Comparison of ENCODE assay signal across 8 mouse cellular contexts in the genomic region with DNA sequence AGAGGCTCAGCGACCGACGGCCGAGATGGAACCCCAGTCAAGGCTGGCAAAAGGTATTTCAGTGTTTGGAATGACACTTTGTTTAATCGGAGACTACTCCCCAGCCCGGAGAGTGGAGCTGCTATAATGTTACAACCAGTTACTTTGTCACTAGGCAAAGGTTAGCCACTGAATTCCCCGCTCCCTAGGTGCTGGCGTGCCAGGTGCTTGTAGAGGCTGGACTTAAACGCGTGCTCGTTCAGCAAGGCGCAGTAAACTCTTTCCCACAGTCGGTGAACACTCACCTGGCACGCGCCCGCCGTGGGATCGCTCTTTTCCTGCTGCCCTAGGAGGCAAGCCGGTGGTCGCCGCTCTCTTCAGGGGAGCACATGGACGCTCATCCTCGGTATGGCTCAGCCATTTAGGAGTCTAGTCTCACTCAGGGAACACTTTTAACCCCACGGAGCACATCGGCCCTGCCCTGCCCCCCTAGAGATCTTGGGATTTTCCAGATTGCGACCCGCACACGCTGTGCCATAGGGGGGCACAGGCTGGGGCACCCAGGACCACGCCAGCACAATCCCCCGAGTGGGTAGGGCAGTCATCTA. TPM values are rescaled to one million over a fixed set of nuclear protein-coding genes. Genes with fewer than 3 reads are reported as not detected.
A peak's percentile ranks its signal among the peaks of the same experiment; 100 is the strongest.
DNase-seq lines count a peak whose midpoint lies in the region; ATAC-seq and TF ChIP-seq lines count a peak whose summit lies in the region.

No protein-coding gene starts in this region.

- H3K27me3 ChIP-seq in embryonic facial prominence, embryonic 12.5 days = no peaks in the 10 kb centered on the region
- H3K27me3 ChIP-seq in intestine, embryonic 16.5 days (replicated peaks; ENCODE audit: control insufficient read depth, insufficient read depth, low read length) = no peaks in the 10 kb centered on the region
- peaks cover 16% of the 10 kb centered on the region; the same call in 1 of the 2 replicates for H3K27me3 ChIP-seq in midbrain, embryonic 12.5 days

- no peak for TF ChIP-seq CTCF in left cerebral cortex, adult 2 months (IDR thresholded peaks at IDR 0.05)

- peak; percentile 42; the same call in 1 of the 2 replicates for ATAC-seq in embryonic facial prominence, embryonic 12.5 days (ENCODE audit: insufficient number of reproducible peaks, insufficient read depth, low FRiP score, low TSS enrichment)
- peak; percentile 19 for ATAC-seq in intestine, embryonic 16.5 days
- ATAC-seq in midbrain, embryonic 12.5 days (ENCODE audit: low FRiP score, low read depth) = no peak; the same call in 1 of the 2 replicates

- peak overlapping the region; percentile 61 for H3K9ac ChIP-seq in embryonic facial prominence, embryonic 12.5 days
- H3K9ac ChIP-seq in intestine, embryonic 16.5 days (ENCODE audit: low read depth, low read length) = peak overlapping the region; percentile 77
- peak overlapping the region; percentile 61 for H3K9ac ChIP-seq in midbrain, embryonic 12.5 days (replicated peaks)

- H3K4me1 ChIP-seq in embryonic facial prominence, embryonic 12.5 days = peaks cover 39% of the 10 kb centered on the region
- H3K4me1 ChIP-seq in intestine, embryonic 16.5 days (ENCODE audit: control insufficient read depth, insufficient read depth, low read length) = peaks cover 42% of the 10 kb centered on the region
- peaks cover 40% of the 10 kb centered on the region for H3K4me1 ChIP-seq in midbrain, embryonic 12.5 days

- H3K27ac ChIP-seq in left cerebral cortex, adult 2 months = no peak overlapping the region
- H3K27ac ChIP-seq in embryonic facial prominence, embryonic 12.5 days = no peak overlapping the region
- no peak overlapping the region for H3K27ac ChIP-seq in intestine, embryonic 16.5 days (ENCODE audit: low read length)
- no peak overlapping the region for H3K27ac ChIP-seq in midbrain, embryonic 12.5 days (replicated peaks)

- no peaks in the 10 kb centered on the region for H3K36me3 ChIP-seq in embryonic facial prominence, embryonic 12.5 days
- H3K36me3 ChIP-seq in intestine, embryonic 16.5 days (ENCODE audit: control insufficient read depth, insufficient read depth, low read length) = no peaks in the 10 kb centered on the region
- H3K36me3 ChIP-seq in midbrain, embryonic 12.5 days = no peaks in the 10 kb centered on the region

- WGBS in embryonic facial prominence, embryonic 12.5 days = 1% methylated on average over 30 of the region's 30 CpGs
- under 1% methylated on average over 30 of the region's 30 CpGs for WGBS in intestine, embryonic 16.5 days
- WGBS in midbrain, embryonic 12.5 days = 5% methylated on average over 30 of the region's 30 CpGs

- no peaks in the 10 kb centered on the region for H3K9me3 ChIP-seq in embryonic facial prominence, embryonic 12.5 days
- no peaks in the 10 kb centered on the region for H3K9me3 ChIP-seq in intestine, embryonic 16.5 days (ENCODE audit: control insufficient read depth, low read length)
- H3K9me3 ChIP-seq in midbrain, embryonic 12.5 days = no peaks in the 10 kb centered on the region

- peak overlapping the region; percentile 78 for H3K4me2 ChIP-seq in embryonic facial prominence, embryonic 12.5 days (replicated peaks)
- peak overlapping the region; percentile 90 for H3K4me2 ChIP-seq in intestine, embryonic 16.5 days (ENCODE audit: low read depth, low read length)
- H3K4me2 ChIP-seq in midbrain, embryonic 12.5 days (replicated peaks) = peak overlapping the region; percentile 84

- peak overlapping the region; percentile 65 for H3K4me3 ChIP-seq in left cerebral cortex, adult 2 months
- peak overlapping the region; percentile 85 for H3K4me3 ChIP-seq in embryonic facial prominence, embryonic 12.5 days
- H3K4me3 ChIP-seq in intestine, embryonic 16.5 days (ENCODE audit: low read length) = peak overlapping the region; percentile 90
- H3K4me3 ChIP-seq in midbrain, embryonic 12.5 days = peak overlapping the region; percentile 78

- DNase-seq in left cerebral cortex, adult 2 months (ENCODE audit: extremely low spot score in 1 of 2, low spot score in 2 of 2) = no peak
- DNase-seq in left cerebral cortex, adult 18-20 months (ENCODE audit: low spot score in 2 of 2) = no peak
- DNase-seq in retina, postnatal 1 day = no peak
- DNase-seq in adrenal gland, postnatal 10 days = no peak
- DNase-seq in spleen, postnatal 4 days (ENCODE audit: low spot score in 2 of 2) = no peak

- intact Hi-C loops in left cerebral cortex, adult 2 months (cut with DNase I) = loop anchor here (5.0 kb wide), 1 partner anchor 54 kb away; a partner anchor contains a TSS

RNA-seq across cellular contexts. Expression of a gene that starts 0.5 kb away (rescaled TPM):
- 10 to 100 TPM; 18.4 to 23.6 TPM for total RNA-seq in left cerebral cortex, adult 2 months (2021)
- total RNA-seq in left cerebral cortex, adult 18-20 months (2021) = 10 to 100 TPM; 20.5 to 21.4 TPM
- polyA plus RNA-seq in embryonic facial prominence, embryonic 12.5 days (2016; fragmentation: Nextera tagmentation; extraction: Ambion mirVana) = 89.4 and 92.9 TPM in 2 replicates
- 172 and 174 TPM in 2 replicates for polyA plus RNA-seq in intestine, embryonic 16.5 days (2015; fragmentation: Nextera tagmentation; extraction: Ambion mirVana)
- 39.2 and 41.9 TPM in 2 replicates for polyA plus RNA-seq in midbrain, embryonic 12.5 days (2016; fragmentation: Nextera tagmentation; extraction: Ambion mirVana)
- total RNA-seq in adrenal gland, postnatal 10 days (2021) = 10 to 100 TPM; 64.6 to 81.5 TPM

RNA-seq across cellular contexts. Expression of a gene that starts 16.8 kb away (rescaled TPM):
- total RNA-seq in left cerebral cortex, adult 2 months (2021) = 10 to 100 TPM; 10.1 to 11.3 TPM
- 10 to 100 TPM; 11.4 to 12.3 TPM for total RNA-seq in left cerebral cortex, adult 18-20 months (2021)
- 20.0 and 20.4 TPM in 2 replicates for polyA plus RNA-seq in embryonic facial prominence, embryonic 12.5 days (2016; fragmentation: Nextera tagmentation; extraction: Ambion mirVana)
- polyA plus RNA-seq in intestine, embryonic 16.5 days (2015; fragmentation: Nextera tagmentation; extraction: Ambion mirVana) = 10.8 and 13.0 TPM in 2 replicates
- 24.3 and 27.3 TPM in 2 replicates for polyA plus RNA-seq in midbrain, embryonic 12.5 days (2016; fragmentation: Nextera tagmentation; extraction: Ambion mirVana)
- total RNA-seq in adrenal gland, postnatal 10 days (2021) = 10 to 100 TPM; 21.4 to 28.0 TPM

RNA-seq across cellular contexts. Expression of a gene that starts 52.3 kb away (rescaled TPM):
- total RNA-seq in left cerebral cortex, adult 2 months (2021) = 10 to 100 TPM; 28.8 to 31.0 TPM
- 10 to 100 TPM; 28.1 to 29.7 TPM for total RNA-seq in left cerebral cortex, adult 18-20 months (2021)
- 55.2 and 59.3 TPM in 2 replicates for polyA plus RNA-seq in embryonic facial prominence, embryonic 12.5 days (2016; fragmentation: Nextera tagmentation; extraction: Ambion mirVana)
- 67.4 and 74.7 TPM in 2 replicates for polyA plus RNA-seq in intestine, embryonic 16.5 days (2015; fragmentation: Nextera tagmentation; extraction: Ambion mirVana)
- 48.3 and 49.7 TPM in 2 replicates for polyA plus RNA-seq in midbrain, embryonic 12.5 days (2016; fragmentation: Nextera tagmentation; extraction: Ambion mirVana)
- 10 to 100 TPM; 51.9 to 54.1 TPM for total RNA-seq in adrenal gland, postnatal 10 days (2021)
